Mouse (Mus musculus) embryonic fibroblast, embryonic 13.5 days (primary cell): Measurements from ENCODE around the gene Gm17606. TPM values are rescaled to one million over a fixed set of nuclear protein-coding genes. Genes with fewer than 3 reads are reported as not detected.
A peak's percentile ranks its signal among the peaks of the same experiment; 100 is the strongest.

ENCODE experiments used
- H3K27ac ChIP-seq: 2 replicates; pipeline ENCODE4 v1.5.1; 2012; ENCODE audit warnings: low read length, control low read depth, inconsistent platforms; ENCODE audit not compliant: insufficient read depth
- H3K4me1 ChIP-seq: 2 replicates; pipeline ENCODE4 v1.6.1; 2011; ENCODE audit warnings: low read length; ENCODE audit not compliant: control insufficient read depth, insufficient read depth
- H3K4me3 ChIP-seq: 2 replicates; pipeline ENCODE4 v1.5.1; 2011; ENCODE audit warnings: mild to moderate bottlenecking, control low read depth, low read length; ENCODE audit not compliant: insufficient read depth
- CTCF ChIP-seq: IDR thresholded peaks from 2 replicates; pipeline ENCODE4 v1.5.1; 2011; ENCODE audit warnings: mild to moderate bottlenecking, control low read depth, low read length, moderate library complexity, borderline replicate concordance; ENCODE audit not compliant: insufficient read depth
- POLR2A ChIP-seq: IDR thresholded peaks from 2 replicates; pipeline ENCODE4 v1.6.1; 2011; ENCODE audit warnings: low read depth, mild to moderate bottlenecking, control low read depth, low read length, moderate library complexity
- polyA plus RNA-seq: library from polyadenylated mRNA; stranded (reverse); fragments of >200 nt; gene quantifications from 2 replicates; pipeline ENCODE4 v1.2.4, GENCODE M21; 2011; ENCODE audit warnings: low read depth; ENCODE audit not compliant: missing spikeins, insufficient read length

Gene Gm17606
- polyA plus RNA-seq, 1 experiment, result not detected

GRCm38 (mm10) chr14:54685471-54685870 lies 44.7 kb downstream of the Gm17606 start:
- peaks cover 4% of the 10 kb centered on the region for H3K4me1 ChIP-seq
- H3K27ac ChIP-seq, result peak overlapping the region; percentile 15; the same call in 1 of the 2 replicates
- H3K4me3 ChIP-seq, result peak overlapping the region; percentile 82
- TF ChIP-seq CTCF (no peak), POLR2A (no peak)

- no peak for TF ChIP-seq CTCF
- TF ChIP-seq POLR2A, result no peak; the same call in 1 of the 2 replicates
- Histone ChIP-seq H3K4me1 (peaks cover 4% of the 10 kb centered on the region), H3K4me3 (peak within 1 kb of the TSS; percentile 82), H3K27ac (peak within 1 kb of the TSS; percentile 99)
These were observed 45.3 kb downstream of the Gm17606 start, which contains the start of gene 1700123O20Rik for GRCm38 (mm10) chr14:54686063-54686521. TSS of gene 1700123O20Rik (plus strand) at chr14:54686216.

DNA sequence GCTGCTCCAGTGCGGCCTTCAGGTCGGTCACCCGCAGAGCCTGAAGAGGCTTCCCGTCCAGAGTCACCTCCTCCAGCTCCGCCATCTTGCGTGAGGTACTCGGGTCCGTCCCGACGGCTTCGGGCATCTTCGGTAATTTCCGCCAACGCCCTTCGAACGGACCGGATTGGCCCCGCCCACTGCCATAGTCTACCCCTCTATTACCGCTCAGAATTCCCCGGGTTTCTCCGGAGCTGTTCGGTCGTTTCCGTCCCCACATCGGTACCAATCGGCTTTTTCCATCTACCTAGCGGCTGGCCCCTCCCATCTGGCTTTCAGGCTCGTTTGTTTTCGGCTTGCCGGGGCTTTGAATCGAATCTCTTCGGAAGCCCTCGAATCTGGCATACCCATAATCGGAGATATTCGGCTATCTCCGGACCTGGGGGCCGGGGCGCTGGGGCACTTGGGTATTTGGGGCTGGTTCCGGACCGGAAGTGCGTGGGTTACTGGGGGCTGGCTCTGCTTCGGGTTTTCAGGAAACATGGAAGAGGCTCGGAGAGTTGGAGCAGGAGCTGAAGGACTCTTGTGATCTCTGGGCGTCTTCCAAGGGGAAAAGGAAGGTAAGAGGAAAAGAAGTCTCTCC lies 45.9 kb downstream of the Gm17606 start, which contains the start of gene Acin1:
Gene Acin1 (minus strand): TSS at position 410 of the 622 bp plus-strand sequence.
- Histone ChIP-seq H3K4me1 (peaks cover 4% of the 10 kb centered on the region), H3K27ac (peak within 1 kb of the TSS; percentile 99), H3K4me3 (peak within 1 kb of the TSS; percentile 82)
- TF ChIP-seq POLR2A (peak; percentile 89), CTCF (no peak)

GRCm38 (mm10) chr14:54687251-54687650 lies 46.5 kb downstream of the Gm17606 start:
- H3K4me3 ChIP-seq, result peak overlapping the region; percentile 82
- peaks cover 4% of the 10 kb centered on the region for H3K4me1 ChIP-seq
- H3K27ac ChIP-seq, result peak overlapping the region; percentile 99
- TF ChIP-seq CTCF, result no peak
- TF ChIP-seq POLR2A, result no peak

- Histone ChIP-seq H3K4me1 (no peaks in the 10 kb centered on the region), H3K27ac (no peak overlapping the region), H3K4me3 (no peak overlapping the region)
- TF ChIP-seq CTCF (no peak), POLR2A (no peak)
These were observed 54.3 kb downstream of the Gm17606 start for GRCm38 (mm10) chr14:54695042-54695441.

DNA sequence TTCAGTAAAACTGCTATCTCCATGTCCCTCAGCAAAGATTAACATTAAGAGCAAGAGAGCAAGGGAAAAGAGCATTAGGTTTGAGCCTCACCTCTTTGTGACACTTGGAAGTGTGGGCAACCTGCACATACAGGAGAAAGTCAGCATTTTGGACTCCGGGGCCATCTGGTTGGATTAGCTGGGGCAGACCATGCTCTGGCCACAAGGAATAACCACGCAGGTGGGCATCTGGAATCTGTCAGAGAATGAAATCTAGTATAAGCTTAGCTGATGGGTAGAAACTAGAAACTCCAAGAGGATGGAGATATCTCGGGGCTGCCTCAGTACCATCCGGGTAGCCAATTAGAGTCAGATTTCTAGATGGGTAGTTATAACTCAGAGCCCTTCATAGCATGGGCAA lies 56.0 kb downstream of the Gm17606 start:
- no peak overlapping the region for H3K27ac ChIP-seq
- H3K4me1 ChIP-seq, result no peaks in the 10 kb centered on the region
- TF ChIP-seq POLR2A, result no peak
- TF ChIP-seq CTCF, result no peak
- H3K4me3 ChIP-seq, result no peak overlapping the region

Other genes starting within 250 kb of the Gm17606 start
- 6.9 and 7.0 TPM in 2 replicates for gene Slc7a7, start 223.2 kb upstream of the Gm17606 start, polyA plus RNA-seq
- 138 and 143 TPM in 2 replicates for gene Mrpl52, start 214.0 kb upstream of the Gm17606 start, polyA plus RNA-seq
- 618 and 779 TPM in 2 replicates for gene Mmp14, start 209.3 kb upstream of the Gm17606 start, polyA plus RNA-seq
- 85.6 and 98.2 TPM in 2 replicates for gene Lrp10, start 176.8 kb upstream of the Gm17606 start, polyA plus RNA-seq
- gene Rem2, start 164.9 kb upstream of the Gm17606 start, polyA plus RNA-seq, result 0.94 TPM in 1 of 2 replicates, not detected in the other
- 54.8 and 60.4 TPM in 2 replicates for gene Prmt5, start 123.4 kb upstream of the Gm17606 start, polyA plus RNA-seq
- gene Haus4, start 86.3 kb upstream of the Gm17606 start, polyA plus RNA-seq, result 21.4 and 33.1 TPM in 2 replicates
- gene Ajuba, start 63.4 kb upstream of the Gm17606 start, polyA plus RNA-seq, result 39.4 and 44.3 TPM in 2 replicates
- gene 4931414P19Rik, start 35.0 kb upstream of the Gm17606 start, polyA plus RNA-seq, result 3.6 and 4.8 TPM in 2 replicates
- 147 and 178 TPM in 2 replicates for gene Psmb5, start 22.9 kb upstream of the Gm17606 start, polyA plus RNA-seq
- not detected in 2 replicates for gene Psmb11, start 19.5 kb upstream of the Gm17606 start, polyA plus RNA-seq
- gene Cdh24, start 412 bp downstream of the Gm17606 start, polyA plus RNA-seq, result 3.4 and 5.3 TPM in 2 replicates
- 51.6 and 58.9 TPM in 2 replicates for gene 1700123O20Rik, start 45.3 kb downstream of the Gm17606 start, polyA plus RNA-seq
- gene Acin1, start 46.0 kb downstream of the Gm17606 start, polyA plus RNA-seq, result 184 and 243 TPM in 2 replicates
- gene Gm29776, start 57.9 kb downstream of the Gm17606 start, polyA plus RNA-seq, result not detected in 2 replicates
- not detected in 2 replicates for gene Cebpe, start 71.2 kb downstream of the Gm17606 start, polyA plus RNA-seq
- 0.47 and 2.0 TPM in 2 replicates for gene Slc7a8, start 141.0 kb downstream of the Gm17606 start, polyA plus RNA-seq
- not detected in 2 replicates for gene Rnf212b, start 173.2 kb downstream of the Gm17606 start, polyA plus RNA-seq
- 5.4 and 6.9 TPM in 2 replicates for gene Homez, start 230.0 kb downstream of the Gm17606 start, polyA plus RNA-seq
- 8.4 and 10.9 TPM in 2 replicates for gene Ppp1r3e, start 236.6 kb downstream of the Gm17606 start, polyA plus RNA-seq
- gene Bcl2l2, start 242.4 kb downstream of the Gm17606 start, polyA plus RNA-seq, result 48.3 and 53.1 TPM in 2 replicates
- gene Gm20521, start 242.5 kb downstream of the Gm17606 start, polyA plus RNA-seq, result not detected in 2 replicates